Mouse (Mus musculus): Measurements from ENCODE around the gene Tmem170. TPM values are rescaled to one million over a fixed set of nuclear protein-coding genes. Genes with fewer than 3 reads are reported as not detected.

Gene Tmem170
- polyA plus RNA-seq, 1 experiment from 2014 or later: 6.8 TPM

Other genes starting within 250 kb of the Tmem170 start
- gene Ldhd, start 246.4 kb downstream of the Tmem170 start, polyA plus RNA-seq (2015; fragmentation: Nextera tagmentation; extraction: Ambion mirVana): 0.23 and 0.31 TPM in 2 replicates
- 27.3 and 28.8 TPM in 2 replicates for gene Zfp1, start 233.3 kb downstream of the Tmem170 start, polyA plus RNA-seq (2015; fragmentation: Nextera tagmentation; extraction: Ambion mirVana)
- gene Ctrb1, start 185.7 kb downstream of the Tmem170 start, polyA plus RNA-seq (2015; fragmentation: Nextera tagmentation; extraction: Ambion mirVana): 1.7 TPM in 1 of 2 replicates, not detected in the other
- gene Bcar1, start 132.9 kb downstream of the Tmem170 start, polyA plus RNA-seq (2015; fragmentation: Nextera tagmentation; extraction: Ambion mirVana): 49.9 and 50.0 TPM in 2 replicates
- gene Cfdp1, start 22.5 kb downstream of the Tmem170 start, polyA plus RNA-seq (2015; fragmentation: Nextera tagmentation; extraction: Ambion mirVana): 184 and 193 TPM in 2 replicates
- 2.0 TPM in 2 replicates for gene Chst5, start 33.7 kb upstream of the Tmem170 start, polyA plus RNA-seq (2015; fragmentation: Nextera tagmentation; extraction: Ambion mirVana)
- gene Tmem231, start 57.1 kb upstream of the Tmem170 start, polyA plus RNA-seq (2015; fragmentation: Nextera tagmentation; extraction: Ambion mirVana): 14.6 and 14.8 TPM in 2 replicates
- gene Gabarapl2, start 64.0 kb upstream of the Tmem170 start, polyA plus RNA-seq (2015; fragmentation: Nextera tagmentation; extraction: Ambion mirVana): 456 and 479 TPM in 2 replicates
- 10.5 and 12.6 TPM in 2 replicates for gene Adat1, start 115.6 kb upstream of the Tmem170 start, polyA plus RNA-seq (2015; fragmentation: Nextera tagmentation; extraction: Ambion mirVana)
- gene Kars, start 134.6 kb upstream of the Tmem170 start, polyA plus RNA-seq (2015; fragmentation: Nextera tagmentation; extraction: Ambion mirVana): 192 and 198 TPM in 2 replicates
- 39.2 and 44.2 TPM in 2 replicates for gene Terf2ip, start 134.6 kb upstream of the Tmem170 start, polyA plus RNA-seq (2015; fragmentation: Nextera tagmentation; extraction: Ambion mirVana)
- gene Gm6793, start 138.3 kb upstream of the Tmem170 start, polyA plus RNA-seq (2015; fragmentation: Nextera tagmentation; extraction: Ambion mirVana): 0.65 and 0.68 TPM in 2 replicates